Mouse (Mus musculus): ENCODE measurements at regions not wholly inside any gene's neighbourhood (a gene's known extent, or its start where the extent isn't known, plus 50 kb on each side); places are given as distances from the start of the nearest gene placed in this dataset.

DNA sequence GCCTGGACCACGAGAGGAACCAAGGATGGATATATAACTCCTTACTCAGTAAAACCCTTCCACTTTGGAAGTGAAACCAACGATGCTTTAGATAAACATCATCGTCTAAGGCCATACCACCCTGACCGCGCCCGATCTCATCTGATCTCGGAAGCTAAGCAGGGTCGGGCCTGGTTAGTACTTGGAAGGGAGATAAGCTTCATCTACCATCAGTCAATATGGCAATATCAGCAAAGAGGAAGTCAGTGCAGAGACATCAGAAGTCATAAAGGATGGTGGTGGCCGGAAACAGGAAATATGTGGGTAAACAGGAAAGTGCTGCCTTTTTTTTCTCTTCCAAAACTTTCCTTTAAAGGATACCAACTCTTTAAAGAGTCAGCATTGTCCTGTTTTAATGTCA lies 61.8 kb upstream of the Mast4 start:
- TF ChIP-seq CEBPB (IDR thresholded peaks at IDR 0.05; ENCODE audit: insufficient read depth, poor library complexity, severe bottlenecking): no peak
- no peak for TF ChIP-seq MAX (IDR thresholded peaks at IDR 0.05; ENCODE audit: low read depth)
- no peak for TF ChIP-seq POLR2A (IDR thresholded peaks at IDR 0.05; ENCODE audit: insufficient read length, low read depth)
- no peak for TF ChIP-seq TCF12 (IDR thresholded peaks at IDR 0.05; ENCODE audit: insufficient read depth, poor library complexity, severe bottlenecking)
- TF ChIP-seq MYOG (IDR thresholded peaks at IDR 0.05; ENCODE audit: control insufficient read depth in 1 of 3, insufficient read depth in 1 of 3, insufficient read length in 2 of 3, low read depth in 2 of 3): no peak
- TF ChIP-seq REST (IDR thresholded peaks at IDR 0.05; ENCODE audit: insufficient read depth, insufficient read length): no peak
- no peak for TF ChIP-seq MYOD1 (IDR thresholded peaks at IDR 0.05; ENCODE audit: control insufficient read depth in 1 of 3, insufficient read length in 2 of 3, low read depth in 2 of 3)

Measured in myocyte (in vitro differentiated cells).